Mouse (Mus musculus) thymus, postnatal 36 days (tissue): ENCODE measurements around the gene D11Wsu47e.

Source experiments
- DNase-seq, 2 experiments: peaks; one replicate each; pipeline ENCODE4 v3.0.0; 2022; ENCODE audit warnings: mixed read lengths in 2 of 2

The D11Wsu47e gene

DNA sequence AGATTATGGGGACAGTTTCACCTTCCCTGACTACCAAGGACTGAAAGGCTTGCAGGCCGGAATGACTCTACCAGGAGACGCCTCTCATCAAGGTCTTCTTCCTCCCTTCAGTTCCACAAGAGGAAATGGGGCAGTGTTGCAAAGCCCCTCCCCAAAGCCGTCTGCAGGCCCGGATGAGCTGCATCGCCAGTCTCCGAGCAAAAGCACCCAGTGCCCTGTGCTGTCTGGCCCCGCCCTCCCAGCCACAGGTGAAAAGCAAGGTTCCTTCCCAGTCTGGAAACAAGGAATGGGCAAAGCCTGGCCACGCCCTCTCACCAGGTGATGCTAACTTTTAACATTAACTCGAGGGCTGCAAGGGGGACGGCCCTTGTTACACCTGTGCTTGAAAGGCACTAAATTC is 17.6 kb upstream of the D11Wsu47e start:
- peak; percentile 29 to 60 for DNase-seq

DNA sequence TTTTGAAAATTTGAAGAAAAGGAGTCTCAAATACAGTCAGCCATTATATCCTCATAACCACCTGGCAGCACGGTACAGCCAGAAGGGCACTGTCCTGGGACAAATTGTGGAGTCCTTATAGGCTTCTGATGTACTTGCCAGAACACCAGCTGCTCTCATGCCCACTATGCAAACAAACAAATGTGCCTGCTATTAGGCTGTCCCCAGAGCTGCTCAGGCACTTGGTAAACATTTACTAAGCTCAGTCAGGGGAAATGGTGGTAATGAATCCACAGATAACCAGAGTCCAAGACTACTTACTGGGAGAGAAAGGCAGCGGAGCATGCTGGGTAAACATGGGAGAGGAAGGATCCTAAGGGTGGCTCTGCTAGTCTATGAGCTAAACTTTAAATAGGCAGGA is 17.1 kb upstream of the D11Wsu47e start:
- no peak for DNase-seq

DNA sequence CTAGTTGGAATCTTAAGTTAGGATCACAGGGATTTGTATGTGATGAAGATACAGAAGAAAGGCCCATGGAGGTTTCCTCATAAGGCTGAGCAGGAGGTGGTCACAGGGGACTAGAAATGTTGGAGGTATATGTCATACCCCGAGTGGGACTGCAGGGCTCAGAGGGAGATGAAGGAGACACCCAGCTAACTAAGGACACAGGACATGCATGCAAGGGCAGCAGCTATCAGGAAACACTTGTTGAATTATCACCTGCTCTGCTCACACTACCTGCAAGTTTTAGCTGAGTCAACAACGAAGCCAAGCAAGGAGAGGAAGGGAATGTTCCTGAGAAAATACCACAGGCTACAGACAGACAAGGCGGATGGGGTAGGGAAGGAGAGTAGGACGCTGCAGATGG is 16.5 kb upstream of the D11Wsu47e start:
- DNase-seq = no peak

DNA sequence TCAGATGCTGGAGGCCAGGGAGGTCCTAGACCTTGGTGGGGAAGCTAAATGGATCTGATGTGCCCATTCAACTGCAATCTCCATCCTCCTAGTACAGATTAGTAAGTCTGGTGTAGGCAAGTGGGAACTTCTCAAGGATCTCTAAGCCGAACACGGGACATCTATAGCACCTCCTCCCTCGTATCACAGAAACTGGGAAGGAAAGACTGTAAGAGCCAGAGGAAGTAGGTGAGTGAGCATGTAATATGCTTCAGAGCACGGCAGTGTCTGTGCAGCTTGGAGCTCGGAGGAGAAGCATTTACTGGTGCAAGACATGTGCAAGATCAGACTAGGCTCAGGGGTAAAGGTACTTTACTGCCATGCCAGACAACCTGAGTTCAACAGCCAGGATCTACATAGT is 15.4 kb upstream of the D11Wsu47e start:
- no peak for DNase-seq

DNA sequence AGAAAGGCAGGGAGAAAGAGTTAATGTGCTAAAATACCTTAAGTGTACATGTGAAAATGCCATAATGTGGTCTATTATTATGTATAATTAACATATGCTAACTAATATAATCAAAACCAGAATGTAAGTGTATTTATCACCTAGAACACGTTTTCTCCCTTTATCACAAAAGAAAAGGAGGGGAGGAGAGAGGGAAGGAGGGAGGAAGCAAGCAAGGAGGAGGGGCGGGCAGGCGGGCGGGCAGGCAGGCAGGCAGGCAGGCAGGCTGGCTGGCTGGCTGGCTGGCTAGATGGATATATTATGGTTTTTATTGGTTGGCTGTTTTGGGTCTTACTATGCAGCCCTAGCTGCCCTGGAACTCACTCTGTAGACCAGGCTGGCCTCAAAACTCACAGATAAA is 14.5 kb upstream of the D11Wsu47e start:
- DNase-seq = no peak

DNA sequence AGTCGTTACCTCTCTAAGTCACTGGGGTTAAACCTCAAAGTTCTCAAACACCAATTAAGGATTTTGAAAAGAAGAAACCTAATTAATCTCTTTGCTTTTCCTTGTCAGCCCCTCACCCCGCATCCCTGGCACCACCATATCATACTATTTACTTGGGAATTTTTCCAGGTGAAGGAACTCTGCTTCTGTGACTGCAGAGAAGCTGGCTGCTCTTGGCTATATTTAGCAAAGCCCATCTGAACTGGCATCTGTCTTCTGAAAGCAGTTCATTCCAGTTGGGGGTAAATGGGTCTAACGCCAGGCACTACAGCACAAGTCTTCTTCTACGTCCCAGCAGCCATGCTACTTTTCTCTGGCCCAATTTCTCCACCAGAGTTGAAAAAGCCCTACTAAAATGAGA is 10.6 kb upstream of the D11Wsu47e start:
- no peak for DNase-seq

DNA sequence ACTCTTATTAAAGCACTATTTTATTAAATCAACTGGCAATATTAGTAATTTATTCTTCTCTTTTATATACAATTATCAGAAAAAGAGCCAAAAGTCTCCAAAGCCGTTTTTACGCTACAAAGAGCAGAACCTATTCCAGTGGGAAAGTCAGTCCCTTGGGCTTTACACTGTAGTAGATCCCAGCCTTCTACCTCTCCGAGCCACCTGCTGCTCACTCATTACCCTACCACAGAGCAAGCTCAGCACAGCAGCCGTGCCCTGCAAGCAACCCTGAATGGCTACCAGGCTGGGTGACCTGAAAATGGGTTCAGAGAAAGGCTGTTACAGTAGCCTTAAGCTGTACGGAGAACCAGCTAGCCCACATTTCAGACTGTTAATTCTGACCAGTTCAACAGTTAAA is 9.6 kb upstream of the D11Wsu47e start:
- no peak for DNase-seq

DNA sequence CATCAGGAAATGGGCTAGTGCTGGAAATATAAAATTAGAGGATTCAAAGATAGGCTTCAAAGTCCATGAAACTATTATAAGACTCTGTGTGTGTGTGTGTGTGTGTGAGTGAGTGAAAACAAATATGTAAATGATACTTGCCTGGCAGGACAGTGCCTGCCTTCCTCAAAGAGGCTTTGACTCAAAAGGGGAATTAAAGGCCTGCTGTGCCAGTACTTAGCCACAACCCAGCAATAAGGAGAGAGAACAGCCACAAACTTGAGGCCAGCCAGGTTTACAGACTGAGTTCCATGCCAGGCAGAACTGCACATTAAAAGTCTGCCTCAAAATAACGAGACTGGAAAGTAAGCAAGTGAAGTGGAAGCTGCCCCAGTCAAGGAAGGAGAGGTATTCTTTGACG is 7.4 kb upstream of the D11Wsu47e start:
- DNase-seq = no peak

DNA sequence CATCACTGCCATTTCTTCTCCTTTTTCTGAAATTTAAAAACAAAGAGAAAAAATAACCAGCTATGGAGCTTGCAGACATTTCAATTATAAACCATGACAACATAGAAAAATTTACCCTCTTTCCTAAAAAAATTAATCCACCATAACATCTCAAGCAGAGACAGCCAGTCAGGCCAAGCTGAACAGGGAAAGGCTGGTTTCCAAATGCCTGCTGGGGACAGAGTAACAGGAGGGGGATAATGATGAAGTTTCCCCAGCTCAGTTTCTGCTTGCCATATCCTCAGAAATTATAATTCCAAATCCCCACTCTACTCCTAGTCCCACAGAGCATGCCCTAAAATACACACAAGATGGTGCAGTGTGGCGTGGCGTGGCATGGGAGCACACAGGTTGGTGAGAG is 6.8 kb upstream of the D11Wsu47e start:
- no peak for DNase-seq

DNA sequence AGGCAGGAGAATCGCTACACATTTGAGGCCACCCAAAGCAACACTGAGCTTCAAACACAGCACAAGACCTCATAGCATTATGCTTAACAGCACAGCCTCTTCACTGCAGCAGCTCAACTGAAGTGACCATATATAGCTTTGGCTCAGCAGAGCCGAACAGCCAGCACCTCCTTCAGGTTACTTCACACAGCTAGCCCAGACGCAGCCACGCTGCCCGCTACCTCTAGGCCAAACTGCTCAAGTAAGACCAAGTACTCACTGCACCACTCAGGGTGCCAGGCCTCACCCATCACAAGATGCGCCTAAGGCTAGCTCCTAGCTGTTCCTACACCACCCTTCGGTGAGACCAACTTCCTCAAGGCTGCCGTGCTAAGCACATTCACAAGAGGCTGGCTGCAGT is 5.8 kb upstream of the D11Wsu47e start:
- no peak for DNase-seq

DNA sequence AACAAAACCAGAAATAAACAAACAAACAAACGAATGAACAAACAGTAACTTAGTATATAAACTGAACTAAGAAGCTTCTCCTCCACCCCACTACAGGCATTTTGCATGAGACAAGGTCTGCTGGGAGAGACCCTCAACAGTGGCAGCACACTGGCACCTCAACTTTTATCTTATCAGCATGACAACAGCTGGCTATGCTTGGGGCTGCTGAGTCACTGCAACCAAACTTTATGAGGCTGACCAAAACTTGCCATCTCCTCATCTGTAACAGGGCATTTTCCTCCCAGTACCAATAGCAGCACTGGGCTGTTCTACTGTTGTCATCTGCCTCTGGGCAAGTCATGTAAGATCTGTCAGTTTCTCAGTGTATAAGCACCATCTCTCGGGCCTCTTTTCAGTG is 3.3 kb upstream of the D11Wsu47e start:
- DNase-seq = no peak

DNA sequence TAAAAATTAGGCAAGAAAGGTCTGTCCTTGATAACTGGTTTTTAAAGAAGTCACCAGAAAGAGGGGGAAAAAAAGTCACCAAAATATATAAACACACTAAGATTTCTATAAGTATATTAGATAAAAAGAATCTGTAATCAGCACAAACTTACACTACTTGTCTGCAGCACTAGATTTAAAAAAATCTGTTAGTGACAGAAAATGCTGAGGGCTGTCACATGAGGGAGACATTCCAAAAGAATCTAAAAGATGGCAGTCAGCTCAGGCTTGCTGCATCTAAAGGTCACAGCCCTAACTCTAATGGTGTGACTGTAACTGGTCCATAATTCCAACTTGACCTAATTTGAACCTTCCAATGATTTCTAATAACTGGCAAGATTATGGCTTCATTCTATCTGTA is 2.2 kb upstream of the D11Wsu47e start:
- DNase-seq = no peak

DNA sequence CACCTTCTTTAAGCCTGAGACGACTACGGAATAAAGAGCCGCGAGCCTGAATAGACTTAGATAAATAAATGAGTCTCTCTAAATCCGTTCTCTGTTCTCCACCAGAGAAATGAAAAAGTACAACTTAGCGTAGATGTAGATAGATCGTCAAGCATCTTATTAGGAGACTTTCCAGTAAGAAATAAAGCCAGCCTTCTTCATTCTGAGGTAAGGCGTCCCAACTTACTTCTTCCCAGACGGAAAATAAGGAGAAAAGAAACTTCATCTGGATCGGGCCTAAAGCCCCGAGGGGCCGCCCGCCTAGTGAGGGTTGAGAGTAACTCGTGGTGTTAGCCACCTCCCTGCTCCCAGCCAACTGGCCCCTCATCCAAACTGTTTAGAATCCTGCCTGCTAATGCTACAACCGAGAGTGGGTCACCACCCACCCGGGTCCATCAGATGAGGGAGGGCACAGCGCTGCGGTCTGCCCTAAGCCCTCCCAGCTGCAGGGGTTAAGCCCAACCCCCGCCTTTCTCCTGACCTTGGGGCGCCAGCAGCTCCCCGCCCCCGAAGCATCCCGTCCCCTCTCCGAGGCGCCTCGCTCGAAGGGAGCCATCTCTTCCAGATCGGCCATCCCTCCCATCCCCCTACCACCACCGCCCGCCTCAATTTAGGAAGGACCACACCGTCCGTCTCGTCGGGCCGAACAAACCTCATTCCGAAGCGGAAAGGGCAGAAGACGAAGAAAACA is 1.1 kb upstream of the D11Wsu47e start:
- peak; percentile 65 to 78 for DNase-seq

DNA sequence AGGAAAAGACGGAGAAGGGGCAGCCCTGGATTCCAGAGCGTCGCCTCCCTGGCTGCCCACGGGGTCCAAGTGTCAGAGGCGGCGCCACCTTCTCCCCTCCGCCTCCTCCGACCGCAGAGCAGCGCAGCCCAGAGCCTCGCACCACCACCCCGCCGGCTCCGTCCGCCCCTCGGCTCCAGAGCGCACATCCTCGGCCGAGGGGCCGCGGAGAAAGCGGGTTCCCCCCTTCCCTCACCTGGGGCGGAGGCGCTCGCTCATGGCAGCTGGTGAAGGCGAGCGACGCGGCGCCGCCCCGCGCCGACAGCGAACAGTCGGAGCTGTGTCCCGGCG is 620 bp upstream of the D11Wsu47e start:
- no peak for DNase-seq

DNA sequence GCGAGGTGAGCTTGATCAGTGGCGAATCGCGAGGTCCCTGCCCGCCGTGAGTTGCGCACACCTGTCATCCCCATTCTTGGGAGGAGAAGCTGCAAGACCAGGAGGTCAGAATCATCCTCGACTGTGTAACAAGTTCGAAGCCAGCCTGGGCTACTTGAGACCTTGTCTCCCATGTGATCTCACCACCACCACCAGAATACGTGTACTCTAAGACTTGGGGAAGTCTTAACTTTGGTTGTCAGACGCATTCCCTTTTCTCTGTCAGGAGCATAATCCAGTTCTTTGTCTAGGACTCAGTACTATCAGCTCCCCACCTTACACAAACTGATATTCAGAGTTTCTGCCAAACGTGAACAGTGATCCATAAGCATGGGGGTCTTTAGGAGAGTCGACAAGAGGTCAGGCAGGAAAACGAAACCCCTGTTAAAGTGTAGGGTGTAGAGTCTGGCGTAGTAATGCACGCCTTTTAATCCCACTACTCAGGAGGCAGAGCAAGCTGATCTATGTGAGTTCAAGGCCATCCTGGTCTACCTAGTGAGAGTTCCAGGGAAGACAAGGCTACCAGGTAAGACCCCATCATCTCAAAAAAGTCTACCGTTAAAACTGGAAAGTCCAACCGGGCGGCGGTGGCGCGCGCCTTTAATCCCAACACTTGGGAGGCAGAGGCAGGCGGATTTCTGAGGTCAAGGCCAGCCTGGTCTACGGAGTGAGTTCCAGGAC is 655 bp downstream of the D11Wsu47e start:
- DNase-seq = no peak

DNA sequence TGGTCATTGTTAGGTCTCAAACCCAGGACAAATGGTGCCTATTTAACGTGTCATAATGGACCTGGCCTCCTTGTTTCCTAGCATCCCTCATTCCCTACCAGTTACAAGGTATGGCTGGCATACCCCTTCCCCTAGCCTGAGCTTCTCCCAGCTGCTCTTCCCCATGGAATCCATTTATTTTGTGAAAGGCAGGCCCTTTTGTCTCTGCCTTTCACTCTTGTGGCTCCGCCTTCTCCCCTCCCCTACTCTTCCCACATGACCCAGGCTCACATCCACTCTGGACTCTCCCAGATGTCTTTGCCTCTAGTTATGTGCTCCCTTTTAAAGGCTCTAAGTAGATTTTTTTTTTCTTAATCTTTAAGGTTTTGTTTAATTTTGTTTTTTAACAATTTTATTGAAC is 2.8 kb downstream of the D11Wsu47e start:
- DNase-seq = no peak

DNA sequence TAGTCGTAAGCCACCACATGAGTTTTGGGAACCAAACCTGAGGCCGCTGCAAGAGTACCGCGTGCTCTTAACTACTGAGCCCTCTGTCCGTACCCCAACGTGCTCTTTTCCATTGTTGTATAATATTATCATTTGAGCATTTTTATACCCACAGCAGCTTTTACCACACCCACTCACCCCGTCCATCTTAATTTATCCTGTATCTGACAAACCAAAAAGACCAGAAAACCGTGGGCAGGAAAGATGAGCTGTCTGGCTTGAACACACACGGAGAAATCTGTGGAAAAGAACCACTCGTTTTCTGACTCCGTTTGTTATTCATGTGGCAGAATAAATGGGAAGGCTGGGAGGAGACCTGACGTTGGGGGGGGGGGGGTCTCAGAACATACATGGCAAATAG is 6.3 kb downstream of the D11Wsu47e start:
- DNase-seq = no peak

DNA sequence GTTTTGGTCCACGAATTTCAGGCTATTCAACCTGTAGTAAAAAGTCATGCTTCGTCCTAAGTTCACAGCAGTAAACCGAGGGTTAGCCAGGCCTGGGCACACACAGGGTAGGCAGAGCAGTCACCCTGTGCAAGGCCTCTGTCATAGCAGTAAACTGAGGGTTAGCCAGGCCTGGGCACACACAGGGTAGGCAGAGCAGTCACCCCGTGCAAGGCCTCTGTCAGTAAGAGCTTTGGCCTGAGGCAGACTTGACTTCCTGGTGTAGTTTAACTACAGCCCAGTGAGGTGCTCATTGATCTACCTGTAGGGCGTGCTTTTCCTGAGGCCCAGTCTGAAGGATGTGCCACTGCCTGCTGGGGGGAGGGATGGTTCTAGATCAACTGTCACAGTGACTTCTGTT is 7.1 kb downstream of the D11Wsu47e start:
- no peak for DNase-seq

DNA sequence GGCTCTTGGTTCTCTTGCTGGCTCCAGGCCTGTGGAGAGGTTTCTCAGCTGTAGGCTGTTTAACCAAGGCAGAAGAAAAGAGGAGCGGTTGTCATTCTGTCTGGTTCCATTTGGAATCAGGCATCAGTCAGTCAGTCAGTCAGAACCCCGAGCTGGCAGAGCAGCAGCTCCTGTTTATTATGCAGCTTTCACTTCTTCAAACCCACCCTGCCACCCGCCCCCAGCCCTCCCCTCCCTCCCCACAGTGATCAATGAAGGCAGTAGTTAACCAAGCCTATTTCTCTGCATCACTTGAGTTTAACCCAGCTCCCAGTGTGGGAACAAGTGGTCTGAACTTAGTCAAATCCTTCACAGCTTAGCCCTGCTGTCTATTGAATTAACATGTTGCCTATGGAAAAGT is 7.6 kb downstream of the D11Wsu47e start:
- no peak for DNase-seq

DNA sequence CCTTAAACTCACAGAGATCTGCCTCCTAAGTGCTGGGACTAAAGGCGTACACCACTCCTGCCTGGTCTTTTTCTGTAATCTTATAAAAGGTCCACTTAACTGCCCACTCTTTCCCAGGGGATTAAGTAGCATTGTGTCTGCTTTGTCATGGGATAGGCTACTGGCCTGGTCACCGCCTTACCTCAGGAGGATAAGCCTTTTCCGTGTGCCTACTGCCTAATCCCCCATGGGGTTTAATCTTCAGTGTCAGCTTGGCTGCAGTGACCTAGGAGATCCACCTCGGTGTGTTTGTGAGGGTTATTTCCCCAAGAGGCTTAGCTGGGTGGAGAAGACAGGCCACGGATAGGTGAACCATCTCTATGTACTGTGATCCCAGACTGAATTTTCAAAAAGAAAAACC is 13.4 kb downstream of the D11Wsu47e start:
- DNase-seq = no peak

DNA sequence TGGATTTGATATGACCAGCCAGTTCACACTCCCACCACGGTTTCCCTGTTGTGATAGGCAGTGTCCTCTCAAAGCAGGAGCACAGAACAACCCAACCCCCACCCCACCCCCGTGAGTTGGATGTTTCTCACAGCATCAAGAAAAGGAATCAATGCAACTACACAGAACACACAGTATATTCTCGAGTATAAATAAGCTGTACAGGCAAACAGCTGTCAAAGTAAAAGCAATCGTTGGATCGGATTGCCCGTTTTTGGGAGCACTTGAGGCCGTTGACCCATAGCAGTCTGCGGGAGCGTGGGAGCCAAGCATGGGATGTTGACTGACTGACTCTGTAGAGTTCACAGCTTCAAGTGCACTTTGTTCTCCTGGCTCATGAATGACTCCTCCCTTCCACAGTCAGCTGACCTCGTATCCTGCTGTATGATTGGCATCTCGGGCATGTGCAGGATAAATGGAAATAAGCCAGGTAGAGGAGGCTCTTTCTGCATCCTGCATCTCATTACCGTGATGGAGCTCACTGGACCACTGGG is 13.9 kb downstream of the D11Wsu47e start:
- no peak for DNase-seq

DNA sequence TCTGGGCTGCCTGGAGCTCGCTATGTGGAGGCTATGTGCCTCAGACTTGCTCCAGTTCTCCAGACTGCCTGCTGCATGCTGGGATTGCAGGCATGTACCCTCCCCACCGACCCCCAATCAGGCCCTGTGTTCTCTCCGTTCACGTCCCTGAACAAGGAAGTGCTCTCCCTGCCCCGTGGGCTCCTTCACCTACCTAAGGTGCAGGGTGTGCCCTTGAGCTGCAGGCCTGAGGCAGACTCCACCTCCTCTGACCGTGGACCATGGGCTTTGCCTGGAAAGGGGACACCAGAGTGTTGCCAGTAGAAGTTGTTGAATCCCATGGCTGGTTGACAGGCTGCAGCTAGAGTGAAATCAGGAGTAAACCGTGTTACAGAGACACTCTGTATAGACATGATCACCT is 15.4 kb downstream of the D11Wsu47e start:
- no peak for DNase-seq

DNA sequence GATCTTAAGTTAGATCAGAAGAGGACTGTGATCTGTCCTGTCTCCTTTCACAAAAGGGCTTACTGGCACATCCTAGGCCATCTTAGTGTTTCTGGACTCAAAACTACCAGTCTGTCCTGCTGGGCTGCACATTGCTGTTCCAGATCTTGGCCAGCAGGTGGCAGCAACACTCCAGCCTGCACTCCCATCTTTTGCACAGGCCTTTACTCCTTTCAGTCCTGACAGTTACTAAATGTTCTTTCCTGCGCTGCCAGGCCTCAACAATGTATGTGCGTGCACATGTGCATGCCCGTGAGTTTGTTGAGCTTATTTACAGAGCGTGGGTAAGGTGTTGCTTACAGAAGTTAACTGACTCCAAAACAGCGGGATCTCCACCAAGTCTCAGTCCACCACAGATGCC is 19.5 kb downstream of the D11Wsu47e start:
- peak; percentile 74 to 76 for DNase-seq

DNA sequence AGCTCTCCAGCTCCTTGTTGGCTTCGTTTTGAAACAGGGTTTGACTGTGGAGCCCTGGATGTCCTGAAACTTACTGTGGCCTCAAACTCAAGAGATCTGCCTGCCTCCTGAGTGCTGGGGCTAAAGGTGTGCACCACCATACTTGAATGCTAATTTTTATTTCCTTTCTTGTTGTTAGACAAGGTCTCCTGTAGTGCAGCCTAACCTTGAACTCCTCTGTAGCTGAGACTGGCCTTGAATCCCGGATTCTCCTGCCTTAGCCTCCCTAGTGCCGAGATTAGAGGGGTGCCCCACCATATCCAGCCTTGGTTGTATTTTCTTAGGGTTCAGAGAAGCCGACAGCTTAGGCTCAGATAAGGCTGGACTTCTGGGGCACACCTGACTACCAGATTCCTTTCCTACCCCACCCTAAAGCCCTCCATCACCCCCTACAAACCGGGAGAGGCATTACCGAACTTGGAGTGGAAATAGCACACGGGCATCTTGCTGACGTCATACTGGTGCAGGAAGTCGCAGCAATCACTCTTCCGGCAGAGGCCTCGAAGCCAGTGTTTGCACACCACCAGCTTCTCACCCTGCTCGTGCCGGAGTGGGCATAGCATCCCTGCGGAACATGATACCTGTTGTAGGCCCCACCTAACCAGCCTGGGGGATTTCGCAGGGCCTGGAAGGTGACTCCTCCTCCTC is 21.9 kb downstream of the D11Wsu47e start:
- DNase-seq = no peak
